Mouse (Mus musculus) heart, adult 2 months (tissue): Measurements from ENCODE around the gene Hcn2. TPM values are rescaled to one million over a fixed set of nuclear protein-coding genes. Genes with fewer than 3 reads are reported as not detected.
A peak's percentile ranks its signal among the peaks of the same experiment; 100 is the strongest.

ENCODE experiments used
- DNase-seq, 2 experiments: peaks; one replicate each; pipeline ENCODE4 v3.0.0; 2021
- H3K27ac ChIP-seq: fragments of 200-600 bp; 2 replicates; pipeline ENCODE4 v1.8.1; 2022
- H3K27me3 ChIP-seq: fragments of 200-500 bp; 2 replicates; pipeline ENCODE4 v1.6.1; 2012; ENCODE audit warnings: mild to moderate bottlenecking, low read length, inconsistent platforms, mixed read lengths; ENCODE audit not compliant: control insufficient read depth, insufficient read depth
- H3K36me3 ChIP-seq: fragments of 200-500 bp; 2 replicates; pipeline ENCODE4 v1.6.1; 2012; ENCODE audit warnings: low read length, inconsistent platforms; ENCODE audit not compliant: control insufficient read depth, insufficient read depth
- H3K4me1 ChIP-seq: fragments of 200-500 bp; 2 replicates; pipeline ENCODE4 v1.6.1; 2011; ENCODE audit warnings: low read length; ENCODE audit not compliant: control insufficient read depth, insufficient read depth
- H3K4me3 ChIP-seq: fragments of 200-600 bp; 2 replicates; pipeline ENCODE4 v1.8.1; 2022
- H3K79me2 ChIP-seq: fragments of 200-500 bp; replicated peaks from 2 replicates; pipeline ENCODE4 v1.6.1; 2012; ENCODE audit warnings: mild to moderate bottlenecking, inconsistent platforms, low read length, moderate library complexity, mixed read lengths; ENCODE audit not compliant: control insufficient read depth, insufficient read depth
- H3K9ac ChIP-seq: fragments of 200-500 bp; 2 replicates; pipeline ENCODE4 v1.6.1; 2012; ENCODE audit warnings: low read depth, mild to moderate bottlenecking, control low read depth, inconsistent platforms, low read length, mixed read lengths
- CTCF ChIP-seq: fragments of 200-600 bp; IDR thresholded peaks from 2 replicates; pipeline ENCODE4 v1.8.1; 2022; ENCODE audit warnings: antibody characterized with exemption, mild to moderate bottlenecking, moderate library complexity
- EP300 ChIP-seq: fragments of 200-500 bp; IDR thresholded peaks from 2 replicates; pipeline ENCODE4 v1.6.1; 2011; ENCODE audit warnings: low read depth, low read length, control low read depth; ENCODE audit not compliant: insufficient read depth
- POLR2A ChIP-seq: fragments of 200-500 bp; IDR thresholded peaks from 2 replicates; pipeline ENCODE4 v1.6.1; 2011; ENCODE audit warnings: mild to moderate bottlenecking, low read depth, low read length, control low read depth; ENCODE audit not compliant: insufficient read depth
- WGBS: fragments of 180-500 bp; shearing (Covaris S2); methylation state at CpG from one replicate; pipeline ENCODE4 v1.1.7; 2018; 5-methylcytosine and 5-hydroxymethylcytosine counted together
- intact Hi-C: fragments of 180-260 bp; cut with DNase I; formaldehyde crosslinking; loops from one replicate; pipeline ENCODE4 v1.15.1; 2025
- polyA plus RNA-seq: library from polyadenylated mRNA; depleted of rRNA; stranded (reverse); fragments of >200 nt; gene quantifications from 2 replicates; pipeline ENCODE4 v1.2.3, GENCODE M21; 2012
- total RNA-seq, 2 experiments: library from RNA; stranded (reverse); gene quantifications; 2 replicates each; pipeline ENCODE4 v1.2.3; 2021

Hcn2 gene
- total and polyA plus RNA-seq, 3 experiments: 17.0 to 33.5 (median 17.5) TPM

GRCm38 (mm10) chr10:79714996-79715395 is 1.4 kb upstream of the Hcn2 start:
- H3K79me2 ChIP-seq: no peaks in the 10 kb centered on the region
- no peak overlapping the region for H3K4me3 ChIP-seq
- peaks cover 4% of the 10 kb centered on the region; the same call in 1 of the 2 replicates for H3K27me3 ChIP-seq
- 53% methylated on average over 4 of the region's 4 CpGs for WGBS
- intact Hi-C loops: no loop called here
- H3K9ac ChIP-seq: no peak overlapping the region
- H3K36me3 ChIP-seq: no peaks in the 10 kb centered on the region
- no peak for DNase-seq
- H3K27ac ChIP-seq: no peak overlapping the region
- peaks cover 3% of the 10 kb centered on the region; the same call in 1 of the 2 replicates for H3K4me1 ChIP-seq
- no peak for TF ChIP-seq POLR2A
- TF ChIP-seq CTCF: no peak
- no peak for TF ChIP-seq EP300

DNA sequence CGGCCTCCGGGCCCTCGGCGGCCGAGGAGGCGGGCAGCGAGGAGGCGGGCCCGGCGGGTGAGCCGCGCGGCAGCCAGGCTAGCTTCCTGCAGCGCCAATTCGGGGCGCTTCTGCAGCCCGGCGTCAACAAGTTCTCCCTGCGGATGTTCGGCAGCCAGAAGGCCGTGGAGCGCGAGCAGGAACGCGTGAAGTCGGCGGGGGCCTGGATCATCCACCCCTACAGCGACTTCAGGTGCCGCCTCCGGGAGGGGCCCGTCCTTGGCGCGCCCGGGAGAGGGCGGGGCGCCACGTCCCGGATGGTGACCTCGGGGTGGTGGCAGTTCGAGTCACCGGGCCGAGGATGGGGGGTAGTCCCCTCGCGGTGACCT is 538 bp downstream of the Hcn2 start:
- DNase-seq: no peak
- WGBS: under 1% methylated on average over 43 of the region's 44 CpGs
- H3K79me2 ChIP-seq: no peaks in the 10 kb centered on the region
- H3K4me1 ChIP-seq: peaks cover 3% of the 10 kb centered on the region; the same call in 1 of the 2 replicates
- peak overlapping the region; percentile 44 for H3K4me3 ChIP-seq
- intact Hi-C loops: no loop called here
- H3K36me3 ChIP-seq: no peaks in the 10 kb centered on the region
- no peak for TF ChIP-seq POLR2A
- no peak for TF ChIP-seq CTCF
- no peak for TF ChIP-seq EP300
- peaks cover 4% of the 10 kb centered on the region; the same call in 1 of the 2 replicates for H3K27me3 ChIP-seq
- H3K9ac ChIP-seq: peak overlapping the region; percentile 28
- no peak overlapping the region for H3K27ac ChIP-seq

DNA sequence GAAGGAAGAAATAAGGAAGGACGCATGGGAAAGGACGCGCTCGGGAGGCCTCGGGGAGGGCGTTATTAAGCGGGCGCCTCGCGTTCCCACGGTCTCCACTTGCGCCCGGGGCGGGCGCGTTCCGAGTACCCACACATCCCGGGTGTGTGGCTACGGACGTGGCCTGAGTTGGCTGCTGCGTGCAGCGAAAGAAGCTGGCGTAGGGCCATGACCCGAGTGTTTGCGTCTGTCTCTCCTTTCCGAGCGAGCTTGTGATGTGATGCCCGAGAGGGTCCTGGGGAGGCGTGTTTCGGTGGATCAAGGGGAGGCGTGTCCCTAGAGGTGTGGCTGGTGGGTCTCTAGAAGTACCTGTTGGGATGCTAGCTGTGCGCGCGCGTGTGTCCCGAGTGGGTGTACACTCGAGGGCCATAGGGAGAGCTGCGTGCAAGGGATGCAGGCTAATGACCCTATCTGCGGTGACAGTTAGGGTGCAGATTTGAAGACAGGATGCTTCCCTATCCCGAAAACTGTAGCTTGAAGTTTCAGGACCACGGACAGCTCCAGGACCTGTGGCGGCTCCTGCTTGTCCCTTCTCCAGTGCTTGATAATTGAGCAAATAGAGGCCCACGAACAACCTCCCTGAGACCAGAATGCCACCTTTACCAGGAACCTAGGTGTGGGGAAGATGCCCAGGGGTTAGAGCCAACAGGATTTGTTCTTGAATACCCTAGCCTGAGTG is 1.4 kb downstream of the Hcn2 start:
- peak overlapping the region; percentile 44; the same call in 1 of the 2 replicates for H3K4me3 ChIP-seq
- H3K27me3 ChIP-seq: peaks cover 4% of the 10 kb centered on the region; the same call in 1 of the 2 replicates
- DNase-seq: peak in 1 of 2 experiments; percentile 74
- 3% methylated on average over 43 of the region's 43 CpGs for WGBS
- no peaks in the 10 kb centered on the region for H3K79me2 ChIP-seq
- H3K36me3 ChIP-seq: no peaks in the 10 kb centered on the region
- no peak overlapping the region for H3K27ac ChIP-seq
- intact Hi-C loops: no loop called here
- H3K4me1 ChIP-seq: no peaks in the 10 kb centered on the region
- TF ChIP-seq CTCF (no peak), EP300 (no peak)
- H3K9ac ChIP-seq: no peak overlapping the region

GRCm38 (mm10) chr10:79721089-79721488 is 4.7 kb downstream of the Hcn2 start:
- Histone ChIP-seq H3K36me3 (no peaks in the 10 kb centered on the region), H3K27ac (no peak overlapping the region), H3K9ac (no peak overlapping the region), H3K27me3 (peaks cover 4% of the 10 kb centered on the region; the same call in 1 of the 2 replicates), H3K4me3 (no peak overlapping the region), H3K4me1 (peaks cover 2% of the 10 kb centered on the region; the same call in 1 of the 2 replicates), H3K79me2 (no peaks in the 10 kb centered on the region)
- intact Hi-C loops: no loop called here
- 41% methylated on average over 5 of the region's 5 CpGs for WGBS
- no peak for DNase-seq
- no peak for TF ChIP-seq EP300
- no peak for TF ChIP-seq POLR2A
- no peak for TF ChIP-seq CTCF

GRCm38 (mm10) chr10:79723047-79723446 is 6.6 kb downstream of the Hcn2 start:
- intact Hi-C loops: no loop called here
- Histone ChIP-seq H3K4me3 (no peak overlapping the region), H3K27ac (peak overlapping the region; percentile 56), H3K79me2 (no peaks in the 10 kb centered on the region), H3K4me1 (peaks cover 2% of the 10 kb centered on the region; the same call in 1 of the 2 replicates), H3K9ac (no peak overlapping the region), H3K36me3 (no peaks in the 10 kb centered on the region), H3K27me3 (no peaks in the 10 kb centered on the region)
- TF ChIP-seq EP300: no peak
- no peak for TF ChIP-seq CTCF
- TF ChIP-seq POLR2A: no peak
- no peak for DNase-seq
- WGBS: 40% methylated on average over 6 of the region's 6 CpGs

GRCm38 (mm10) chr10:79723692-79724091 is 7.3 kb downstream of the Hcn2 start:
- Histone ChIP-seq H3K27me3 (no peaks in the 10 kb centered on the region), H3K79me2 (no peaks in the 10 kb centered on the region), H3K36me3 (no peaks in the 10 kb centered on the region), H3K4me3 (no peak overlapping the region), H3K9ac (no peak overlapping the region), H3K4me1 (peaks cover 4% of the 10 kb centered on the region; the same call in 1 of the 2 replicates), H3K27ac (peak overlapping the region; percentile 7)
- 57% methylated on average over 7 of the region's 7 CpGs for WGBS
- intact Hi-C loops: no loop called here
- TF ChIP-seq CTCF: no peak
- TF ChIP-seq EP300: 0 out of 2 replicates have a peak, but pooled peaks have one; percentile 27
- no peak for DNase-seq
